Mouse (Mus musculus) erythroblast, embryonic 14.5 days (primary cell): ENCODE results near the gene Ptgs2.

ENCODE experiments used
- GATA1 ChIP-seq: IDR thresholded peaks from 2 replicates; pipeline ENCODE4 v1.6.1; 2012; ENCODE audit warnings: low read length, inconsistent platforms, mixed read lengths
- TAL1 ChIP-seq: IDR thresholded peaks from 3 replicates; pipeline ENCODE4 v1.6.1; 2012; ENCODE audit warnings: low read length, inconsistent platforms, mixed read lengths

DNA sequence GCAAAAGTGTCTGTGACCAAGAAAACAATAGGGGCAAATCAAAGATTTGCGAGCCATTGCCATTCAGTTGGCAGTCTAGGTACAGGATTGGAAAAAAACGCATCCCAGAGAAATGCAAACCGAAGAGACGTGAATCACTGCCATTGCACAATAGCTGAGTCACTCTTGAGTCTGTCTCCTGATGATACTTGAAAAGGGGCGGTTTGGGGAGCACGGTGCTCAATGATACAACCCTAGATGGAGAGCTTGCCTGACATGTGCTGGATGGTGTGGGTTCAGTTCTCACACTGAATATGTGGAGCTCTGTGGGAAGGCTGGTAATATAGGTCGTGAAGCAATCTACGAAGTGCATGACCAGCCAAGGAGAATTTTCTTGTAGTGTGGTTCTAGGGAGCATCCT is 45.2 kb downstream of the Ptgs2 start:
- no peak for TF ChIP-seq TAL1
- TF ChIP-seq GATA1: no peak
